Mouse (Mus musculus) hindbrain, postnatal 0 days (tissue): ENCODE results near the gene 1700001C19Rik. TPM values are rescaled to one million over a fixed set of nuclear protein-coding genes. Genes with fewer than 3 reads are reported as not detected.

Source experiments
- ATAC-seq: fragments of 200-750 bp; cut with Nextera tagmentation; 2 replicates; pipeline ENCODE4 v1.8.0; 2017; ENCODE audit warnings: mild to moderate bottlenecking, moderate TSS enrichment, moderate library complexity
- DNase-seq: peaks from one replicate; pipeline ENCODE4 v3.0.0-alpha.2; 2015; ENCODE audit warnings: low spot score
- H3K27ac ChIP-seq: fragments of 300-500 bp; sonication (generic); 2 replicates; pipeline ENCODE4 v1.5.1; 2014; ENCODE audit warnings: mild to moderate bottlenecking
- H3K27me3 ChIP-seq: fragments of 300-500 bp; sonication (generic); 2 replicates; pipeline ENCODE4 v1.6.1; 2014; ENCODE audit warnings: low read length, mixed read lengths; ENCODE audit not compliant: insufficient read depth
- H3K36me3 ChIP-seq: fragments of 300-500 bp; sonication (generic); 2 replicates; pipeline ENCODE4 v1.6.1; 2014; ENCODE audit warnings: low read length, mixed read lengths; ENCODE audit not compliant: insufficient read depth
- H3K4me1 ChIP-seq: fragments of 300-500 bp; sonication (generic); 2 replicates; pipeline ENCODE4 v1.6.1; 2014; ENCODE audit warnings: antibody characterized with exemption, low read length, mixed read lengths; ENCODE audit not compliant: insufficient read depth
- H3K4me2 ChIP-seq: fragments of 300-500 bp; sonication (generic); 2 replicates; pipeline ENCODE4 v1.6.1; 2014; ENCODE audit warnings: low read depth, mild to moderate bottlenecking, low read length, moderate library complexity, mixed read lengths
- H3K4me3 ChIP-seq: fragments of 300-500 bp; sonication (generic); 2 replicates; pipeline ENCODE4 v1.5.1; 2014; ENCODE audit warnings: low read length
- H3K9ac ChIP-seq: fragments of 300-500 bp; sonication (generic); replicated peaks from 2 replicates; pipeline ENCODE4 v1.6.1; 2014; ENCODE audit warnings: mild to moderate bottlenecking, low read length, moderate library complexity, mixed read lengths
- H3K9me3 ChIP-seq: fragments of 300-500 bp; sonication (generic); 2 replicates; pipeline ENCODE4 v1.6.1; 2016; ENCODE audit warnings: low read length, mixed read lengths
- CTCF ChIP-seq: IDR thresholded peaks from 2 replicates; pipeline ENCODE4 v1.5.1; 2016; ENCODE audit warnings: antibody characterized with exemption, control low read depth, low read depth
- WGBS: fragments of 180-500 bp; shearing (Covaris S2); extraction: QIAGEN DNeasy Blood & Tissue Kit; methylation state at CpG from one replicate; pipeline ENCODE4 v1.1.7; 2014; 5-methylcytosine and 5-hydroxymethylcytosine counted together
- polyA plus RNA-seq: library from polyadenylated mRNA; unstranded; fragments of >200 nt; fragmentation: Nextera tagmentation; extraction: Ambion mirVana; gene quantifications from 2 replicates; pipeline ENCODE4 v1.2.1, GENCODE M21; 2015
- total RNA-seq: library from RNA; depleted of rRNA; stranded (reverse); fragments of >200 nt; gene quantifications from 2 replicates; pipeline ENCODE4 v1.2.3, GENCODE M21; 2014

The 1700001C19Rik gene
- total and polyA plus RNA-seq, 2 experiments from 2014 or later: 0.45 to 1.7 TPM

- H3K27ac ChIP-seq: no peak overlapping the region
- no peak overlapping the region for H3K4me3 ChIP-seq
- H3K27me3 ChIP-seq: peaks cover 17% of the 10 kb centered on the region; the same call in 1 of the 2 replicates
- no peaks in the 10 kb centered on the region for H3K36me3 ChIP-seq
- H3K4me2 ChIP-seq: no peak overlapping the region
- WGBS: 47% methylated on average over 12 of the region's 12 CpGs
- DNase-seq (no peak), ATAC-seq (no peak)
- H3K9ac ChIP-seq: no peak overlapping the region
- H3K9me3 ChIP-seq: no peaks in the 10 kb centered on the region
- no peaks in the 10 kb centered on the region for H3K4me1 ChIP-seq
- no peak for TF ChIP-seq CTCF
These were observed 27.2 kb upstream of the 1700001C19Rik start for GRCm38 (mm10) chr17:47464248-47464965.

GRCm38 (mm10) chr17:47462728-47463388, 25.7 kb upstream of the 1700001C19Rik start:
- Histone ChIP-seq H3K27ac (no peak overlapping the region), H3K27me3 (0 out of 2 replicates have a peak, but pooled peaks cover 6% of the 10 kb centered on the region), H3K4me3 (no peak overlapping the region), H3K4me2 (no peak overlapping the region), H3K9ac (no peak overlapping the region), H3K9me3 (no peaks in the 10 kb centered on the region), H3K36me3 (no peaks in the 10 kb centered on the region), H3K4me1 (no peaks in the 10 kb centered on the region)
- WGBS: 59% methylated on average over 9 of the region's 9 CpGs
- DNase-seq (no peak), ATAC-seq (no peak)
- no peak for TF ChIP-seq CTCF

- DNase-seq (no peak), ATAC-seq (no peak)
- Histone ChIP-seq H3K27ac (no peak overlapping the region), H3K4me1 (no peaks in the 10 kb centered on the region), H3K4me3 (no peak overlapping the region), H3K9me3 (no peaks in the 10 kb centered on the region), H3K27me3 (0 out of 2 replicates have a peak, but pooled peaks cover 6% of the 10 kb centered on the region), H3K9ac (no peak overlapping the region), H3K4me2 (no peak overlapping the region), H3K36me3 (no peaks in the 10 kb centered on the region)
- TF ChIP-seq CTCF: no peak
- 84% methylated on average over 7 of the region's 7 CpGs for WGBS
These were observed 25.0 kb upstream of the 1700001C19Rik start for GRCm38 (mm10) chr17:47462209-47462608.

GRCm38 (mm10) chr17:47461688-47462087, 24.5 kb upstream of the 1700001C19Rik start:
- Histone ChIP-seq H3K36me3 (no peaks in the 10 kb centered on the region), H3K27me3 (0 out of 2 replicates have a peak, but pooled peaks cover 3% of the 10 kb centered on the region), H3K9me3 (no peaks in the 10 kb centered on the region), H3K4me2 (no peak overlapping the region), H3K4me3 (no peak overlapping the region), H3K9ac (no peak overlapping the region), H3K27ac (no peak overlapping the region), H3K4me1 (no peaks in the 10 kb centered on the region)
- 84% methylated on average over 3 of the region's 3 CpGs for WGBS
- TF ChIP-seq CTCF: no peak
- ATAC-seq (no peak), DNase-seq (no peak)

- H3K9ac ChIP-seq: no peak overlapping the region
- no peak overlapping the region for H3K4me3 ChIP-seq
- WGBS: 81% methylated on average over 3 of the region's 3 CpGs
- H3K27me3 ChIP-seq: no peaks in the 10 kb centered on the region
- no peak overlapping the region for H3K4me2 ChIP-seq
- H3K9me3 ChIP-seq: no peaks in the 10 kb centered on the region
- DNase-seq: no peak
- no peak overlapping the region for H3K27ac ChIP-seq
- no peak for TF ChIP-seq CTCF
- no peaks in the 10 kb centered on the region for H3K36me3 ChIP-seq
- ATAC-seq: no peak
- H3K4me1 ChIP-seq: no peaks in the 10 kb centered on the region
These were observed 22.3 kb upstream of the 1700001C19Rik start for GRCm38 (mm10) chr17:47459341-47459919.

DNA sequence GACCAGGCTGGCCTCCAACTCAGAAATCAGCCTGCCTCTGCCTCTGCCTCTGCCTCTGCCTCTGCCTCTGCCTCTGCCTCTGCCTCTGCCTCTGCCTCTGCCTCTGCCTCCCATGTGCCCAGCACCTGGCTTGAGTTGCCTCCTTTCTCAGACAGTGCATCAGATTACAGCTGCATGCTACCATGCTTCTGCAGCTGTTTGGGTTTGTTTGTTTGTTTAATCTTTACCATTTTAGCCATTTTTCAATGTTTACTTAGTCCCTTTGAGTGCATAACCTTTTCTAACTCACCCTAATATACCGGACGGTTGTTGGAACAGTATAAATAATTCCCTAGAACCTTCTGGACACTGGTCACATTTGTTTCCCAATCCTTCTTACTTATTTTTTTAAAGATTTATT, 21.8 kb upstream of the 1700001C19Rik start:
- Histone ChIP-seq H3K9me3 (no peaks in the 10 kb centered on the region), H3K4me3 (no peak overlapping the region), H3K4me1 (no peaks in the 10 kb centered on the region), H3K4me2 (no peak overlapping the region), H3K36me3 (no peaks in the 10 kb centered on the region), H3K27ac (no peak overlapping the region), H3K9ac (no peak overlapping the region), H3K27me3 (no peaks in the 10 kb centered on the region)
- TF ChIP-seq CTCF: no peak
- DNase-seq (no peak), ATAC-seq (no peak)
- WGBS: 91% methylated on average over 2 of the region's 2 CpGs
